Mouse (Mus musculus) kidney, adult 9 months (tissue): ENCODE measurements around the gene Htra3.

Experiments used
- DNase-seq: peaks from one replicate; pipeline ENCODE4 v3.0.0; 2022

Htra3 gene

GRCm38 (mm10) chr5:35648230-35648629, 31.4 kb downstream of the Htra3 start:
- DNase-seq, result no peak

GRCm38 (mm10) chr5:35647562-35647961, 32.0 kb downstream of the Htra3 start:
- DNase-seq, result no peak

DNA sequence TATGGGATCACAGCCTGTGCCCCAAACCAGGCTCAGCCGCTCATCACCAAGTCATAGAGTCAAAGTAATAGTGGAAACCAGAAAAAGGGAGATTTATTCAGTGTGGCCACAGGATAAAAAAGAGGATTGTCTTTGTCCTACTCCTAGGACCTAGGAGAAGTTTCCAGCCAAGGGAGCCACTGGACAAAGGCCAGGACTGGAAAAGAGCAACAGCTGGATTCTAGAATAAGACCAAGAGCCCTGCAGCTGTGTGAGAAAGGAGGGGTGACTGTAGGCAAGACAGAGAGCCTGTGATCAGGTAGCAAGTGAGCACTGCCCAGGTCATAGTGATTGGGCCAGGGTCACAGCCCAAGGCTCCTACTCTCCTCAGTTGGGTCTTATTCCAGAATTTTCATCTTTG, 32.7 kb downstream of the Htra3 start:
- no peak for DNase-seq

GRCm38 (mm10) chr5:35645938-35646493, 33.6 kb downstream of the Htra3 start:
- DNase-seq, result no peak

- DNase-seq, result no peak
Measured at GRCm38 (mm10) chr5:35644082-35644481, 35.5 kb downstream of the Htra3 start.

DNA sequence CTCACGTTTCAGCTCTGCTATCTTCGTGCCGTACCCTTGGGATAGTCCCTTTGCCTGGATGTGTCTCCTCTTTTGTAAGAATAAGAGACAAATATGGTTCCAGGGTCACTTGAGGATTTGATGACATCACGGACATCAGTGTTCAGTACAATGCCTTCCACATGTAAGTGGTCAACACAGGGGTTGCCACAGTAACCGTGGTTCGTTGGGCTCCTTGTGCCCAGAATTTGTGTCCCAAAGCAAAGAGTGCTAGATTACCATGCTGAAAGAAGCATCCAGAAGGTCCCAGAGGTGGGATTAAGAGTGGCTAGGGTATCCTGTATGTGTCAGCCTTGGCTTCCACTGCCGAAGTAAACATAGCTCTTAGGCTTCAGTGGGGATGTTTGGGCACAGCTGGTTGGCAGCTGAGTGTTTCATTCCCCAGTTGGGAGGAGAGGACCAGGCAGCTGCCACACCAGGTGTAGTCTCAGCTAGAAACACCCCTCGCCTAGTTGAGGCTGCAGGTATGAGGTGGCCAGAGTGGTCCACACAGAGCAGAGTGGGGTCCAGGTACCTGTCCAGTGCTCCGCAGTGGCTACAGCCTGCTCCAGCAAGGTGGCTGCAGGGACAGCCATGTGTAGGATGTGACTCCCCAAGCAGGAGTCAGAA, 36.1 kb downstream of the Htra3 start:
- no peak for DNase-seq

GRCm38 (mm10) chr5:35641961-35642584, 37.5 kb downstream of the Htra3 start:
- DNase-seq, result no peak

- no peak for DNase-seq
Measured at GRCm38 (mm10) chr5:35636016-35636415, 43.6 kb downstream of the Htra3 start.

- DNase-seq, result no peak
Measured at GRCm38 (mm10) chr5:35632841-35633240, 46.7 kb downstream of the Htra3 start.

DNA sequence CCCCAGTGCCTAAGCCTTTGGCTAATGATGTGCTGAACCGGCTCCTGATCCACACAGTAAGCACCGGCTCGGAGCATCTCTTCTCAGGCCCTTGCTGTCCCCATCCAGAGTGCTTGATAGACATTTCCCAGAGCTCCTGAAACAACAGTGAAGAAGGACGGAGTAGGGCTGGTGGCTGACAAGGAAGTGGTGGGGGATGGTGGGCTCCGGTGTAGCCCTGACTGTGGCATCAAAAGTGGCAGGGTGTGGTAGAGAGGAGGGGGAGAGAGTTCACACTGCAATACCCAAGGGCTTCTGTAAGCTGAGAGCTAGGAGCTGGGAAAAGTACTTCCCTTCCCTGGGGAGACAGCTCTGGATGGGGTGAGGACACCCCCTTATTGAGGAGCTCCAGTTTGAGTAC, 47.8 kb downstream of the Htra3 start:
- DNase-seq, result no peak

DNA sequence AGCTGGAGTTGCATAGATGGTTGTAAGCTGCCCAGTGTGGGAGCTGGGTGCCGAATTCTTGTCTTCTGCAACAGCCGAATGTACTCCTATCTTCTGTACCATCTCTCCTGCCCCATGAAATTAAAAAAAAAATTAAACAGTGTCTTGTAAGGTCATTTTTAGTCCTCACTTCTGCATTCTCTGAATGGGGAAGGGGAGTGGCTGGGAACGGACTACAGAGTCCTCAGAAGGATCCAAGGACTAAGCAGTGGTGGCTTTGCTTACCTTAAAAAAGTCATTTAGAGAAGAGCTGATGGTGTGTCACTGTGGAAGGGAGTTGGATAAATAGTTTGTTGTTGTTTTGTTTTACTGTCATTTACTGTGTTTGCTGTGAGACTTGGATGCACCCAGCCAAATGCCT, 48.4 kb downstream of the Htra3 start:
- DNase-seq, result no peak

DNA sequence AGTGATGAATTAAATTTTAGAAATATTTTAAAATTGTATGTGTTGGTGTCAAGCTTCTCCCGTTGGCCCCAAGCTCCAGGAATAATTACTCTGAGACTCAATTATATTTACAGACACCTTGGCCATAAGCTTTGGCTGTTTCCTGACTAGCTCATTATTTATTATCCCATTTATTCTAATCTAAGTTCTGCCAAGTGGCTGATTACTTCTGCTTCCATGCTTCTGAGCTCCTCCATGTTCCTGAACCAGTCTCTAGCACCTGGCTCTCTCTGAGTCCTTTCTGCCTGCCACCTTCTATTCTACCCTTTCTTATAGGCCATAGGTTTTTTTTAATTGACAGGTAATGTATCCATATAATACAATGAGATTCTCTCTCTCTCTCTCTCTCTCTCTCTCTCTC, 48.9 kb downstream of the Htra3 start:
- DNase-seq, result no peak

- no peak for DNase-seq
Measured at GRCm38 (mm10) chr5:35629333-35629732, 50.2 kb downstream of the Htra3 start.

DNA sequence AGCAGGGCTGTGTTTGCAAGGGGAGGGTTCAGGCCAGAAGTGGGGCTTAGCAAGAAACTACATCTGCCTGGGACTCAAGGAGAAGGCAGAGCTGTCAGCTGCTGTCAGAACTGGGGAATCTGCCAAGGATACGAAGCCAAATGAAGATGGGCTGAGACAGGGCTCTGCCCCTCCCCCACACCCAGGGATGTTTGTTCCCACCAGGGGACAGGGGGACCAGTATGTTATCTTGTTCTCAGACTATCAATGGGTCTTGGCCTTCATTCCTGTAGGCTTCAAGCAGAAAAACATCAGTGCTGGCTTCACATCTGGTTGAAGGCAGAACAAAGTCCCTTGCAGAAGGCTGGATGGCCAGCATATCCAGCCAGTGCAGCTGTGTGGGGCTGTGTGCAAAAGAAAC, 50.9 kb downstream of the Htra3 start:
- DNase-seq, result no peak

DNA sequence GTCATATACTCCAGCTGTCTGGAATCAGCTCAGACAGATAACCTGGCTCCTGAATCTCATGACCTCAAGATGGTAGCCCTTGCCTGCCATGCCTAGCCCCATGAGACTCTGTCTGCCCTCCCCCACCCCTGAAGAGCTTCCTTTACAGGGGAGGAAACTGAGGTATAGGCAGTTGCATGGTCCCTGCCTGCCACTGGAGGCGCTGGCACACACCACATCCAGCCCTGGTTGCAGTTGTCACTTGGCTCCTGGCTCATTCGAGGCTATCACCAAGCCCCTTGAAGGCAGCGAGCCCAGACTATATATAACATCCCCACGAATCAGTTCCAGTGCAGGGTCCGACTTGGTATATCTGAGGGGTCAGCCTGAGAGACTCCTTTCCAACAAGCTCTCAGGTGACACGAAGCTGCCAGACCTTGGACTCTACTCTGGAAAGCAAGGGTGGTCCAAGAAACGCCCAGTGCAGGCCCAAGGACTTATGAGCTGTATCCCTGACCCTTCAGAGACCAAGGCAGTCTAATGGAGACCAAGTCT, 52.2 kb downstream of the Htra3 start:
- DNase-seq, result no peak

- no peak for DNase-seq
Measured at GRCm38 (mm10) chr5:35626408-35626807, 53.2 kb downstream of the Htra3 start.

- no peak for DNase-seq
Measured at GRCm38 (mm10) chr5:35624751-35625239, 54.8 kb downstream of the Htra3 start.

- no peak for DNase-seq
Measured at GRCm38 (mm10) chr5:35623831-35624230, 55.8 kb downstream of the Htra3 start.

DNA sequence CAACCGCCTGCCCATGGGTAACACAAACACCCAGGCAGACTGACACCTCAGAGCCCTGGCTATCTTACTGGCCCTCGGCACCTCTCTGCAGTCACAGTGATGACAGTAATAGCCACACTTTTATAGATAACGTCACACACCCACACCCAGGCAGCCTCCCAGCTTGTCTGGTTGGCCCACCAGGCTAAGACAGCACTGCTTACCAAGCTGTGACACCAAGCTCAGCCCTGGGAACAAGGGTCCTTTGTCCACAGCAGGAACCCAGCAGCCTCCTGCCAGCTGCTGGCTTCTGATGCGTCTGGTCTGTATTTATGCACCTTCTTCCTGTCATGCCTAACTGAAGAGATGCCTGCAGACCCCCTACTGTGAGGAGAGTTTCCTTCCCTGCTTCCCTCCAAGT, 58.5 kb downstream of the Htra3 start:
- DNase-seq, result no peak

GRCm38 (mm10) chr5:35616943-35617342, 62.6 kb downstream of the Htra3 start:
- no peak for DNase-seq

DNA sequence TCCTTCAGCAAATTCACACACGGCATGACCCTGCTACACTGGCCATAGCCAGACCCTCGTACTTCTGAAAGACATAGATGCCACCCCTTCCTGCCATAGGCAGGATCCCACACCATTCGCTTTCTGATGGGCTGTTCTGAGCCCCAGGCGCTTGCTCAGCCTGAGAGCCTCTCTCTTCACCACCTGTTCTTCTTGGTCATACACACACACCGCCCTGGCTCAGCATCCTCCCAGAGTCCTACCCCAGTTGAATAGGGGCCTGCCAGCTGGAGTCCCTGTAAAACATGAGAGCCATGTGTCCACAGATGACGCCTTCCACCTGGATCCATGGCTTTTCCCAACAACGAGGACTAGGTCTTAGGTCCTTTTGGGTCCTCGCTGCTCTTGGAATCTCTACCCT, 66.9 kb downstream of the Htra3 start:
- DNase-seq, result no peak

DNA sequence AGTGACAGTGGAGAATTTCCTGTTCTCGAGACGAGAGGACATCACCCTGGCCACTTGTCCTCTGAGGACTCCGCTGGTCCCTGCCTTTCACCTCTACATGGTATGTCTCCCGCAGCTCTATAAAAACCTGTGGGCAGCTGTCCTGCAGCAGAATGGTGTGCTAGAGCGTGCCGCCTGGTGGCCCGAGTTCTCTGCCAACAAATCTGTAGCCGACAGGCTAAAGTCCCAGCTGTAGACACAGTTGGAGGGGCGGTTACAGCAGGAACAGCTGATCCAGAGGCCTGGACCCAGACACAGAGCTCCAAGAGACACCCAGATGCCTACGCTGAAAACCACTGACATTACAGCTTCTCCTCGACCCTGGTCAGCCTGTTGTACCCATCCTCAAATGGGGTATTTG, 67.7 kb downstream of the Htra3 start:
- DNase-seq, result no peak

DNA sequence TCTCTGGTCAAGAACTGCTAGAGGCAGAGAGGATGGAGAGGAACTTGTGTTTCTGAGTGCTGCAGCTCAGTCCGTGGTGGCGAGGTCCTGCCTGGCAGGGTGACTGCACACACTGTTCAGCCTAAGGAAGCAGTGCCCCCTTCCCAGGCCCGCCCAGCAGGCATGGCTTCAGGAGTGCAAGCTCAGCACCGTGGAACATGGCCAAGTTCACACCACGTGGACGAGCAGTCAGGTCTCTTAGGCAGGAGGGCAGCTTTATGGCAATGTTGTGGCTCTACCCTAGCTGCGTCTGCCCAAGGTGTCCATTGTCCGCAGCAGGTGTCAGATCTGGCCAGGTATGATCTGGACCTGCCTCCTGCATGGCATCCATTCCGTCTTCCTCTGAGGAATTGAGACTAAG, 68.4 kb downstream of the Htra3 start:
- DNase-seq, result peak; percentile 69

DNA sequence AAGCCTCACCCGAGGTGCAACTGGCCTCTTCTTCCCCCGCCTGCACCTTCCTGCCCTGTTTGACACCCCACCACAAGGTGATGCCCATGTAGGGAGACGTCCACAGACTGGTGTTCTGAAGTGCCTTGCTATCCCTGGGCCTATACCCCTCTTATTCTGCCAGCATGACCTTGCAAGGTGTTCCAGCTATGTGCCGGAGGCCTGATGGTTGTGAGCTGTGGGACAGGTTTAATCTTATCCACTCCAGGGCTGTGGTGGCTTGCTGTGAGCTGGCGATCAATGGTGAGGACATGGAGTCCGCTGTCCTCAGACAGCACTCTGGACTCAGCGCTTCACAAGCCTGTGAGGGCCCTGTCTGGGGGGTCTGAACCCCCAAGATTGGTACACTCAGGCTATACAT, 69.2 kb downstream of the Htra3 start:
- no peak for DNase-seq
